Mouse (Mus musculus) intestine, embryonic 16.5 days (tissue): Measurements from ENCODE around the gene Zfp13. TPM values are rescaled to one million over a fixed set of nuclear protein-coding genes. Genes with fewer than 3 reads are reported as not detected.

Experiments used
- polyA plus RNA-seq: library from polyadenylated mRNA; unstranded; fragments of >200 nt; fragmentation: Nextera tagmentation; extraction: Ambion mirVana; gene quantifications from 2 replicates; pipeline ENCODE4 v1.2.1, GENCODE M21; 2015

Gene Zfp13
- polyA plus RNA-seq, 1 experiment from 2014 or later, result 8.8 TPM

Other genes starting within 250 kb of the Zfp13 start
- not detected in 2 replicates for gene Vmn2r116, start 214.9 kb downstream of the Zfp13 start, polyA plus RNA-seq
- not detected in 2 replicates for gene Vmn2r117, start 119.8 kb downstream of the Zfp13 start, polyA plus RNA-seq
- gene Zfp213, start 35.2 kb downstream of the Zfp13 start, polyA plus RNA-seq, result 16.0 and 16.8 TPM in 2 replicates
- 0.09 TPM in 1 of 2 replicates, not detected in the other for gene Zscan10, start 1.4 kb upstream of the Zfp13 start, polyA plus RNA-seq
- 0.64 and 0.70 TPM in 2 replicates for gene Mmp25, start 45.8 kb upstream of the Zfp13 start, polyA plus RNA-seq
- gene Bicdl2, start 61.0 kb upstream of the Zfp13 start, polyA plus RNA-seq, result 5.8 and 6.5 TPM in 2 replicates
- gene Hcfc1r1, start 74.1 kb upstream of the Zfp13 start, polyA plus RNA-seq, result 81.0 and 87.3 TPM in 2 replicates
- gene Thoc6, start 74.4 kb upstream of the Zfp13 start, polyA plus RNA-seq, result 42.4 and 46.1 TPM in 2 replicates
- gene Tnfrsf12a, start 78.0 kb upstream of the Zfp13 start, polyA plus RNA-seq, result 19.3 and 22.8 TPM in 2 replicates
- 18.9 and 23.3 TPM in 2 replicates for gene Cldn6, start 79.8 kb upstream of the Zfp13 start, polyA plus RNA-seq
- gene Cldn9, start 84.5 kb upstream of the Zfp13 start, polyA plus RNA-seq, result 1.8 and 1.9 TPM in 2 replicates
- gene 1520401A03Rik, start 123.3 kb upstream of the Zfp13 start, polyA plus RNA-seq, result not detected in 2 replicates
- gene Pkmyt1, start 126.8 kb upstream of the Zfp13 start, polyA plus RNA-seq, result 36.9 and 44.6 TPM in 2 replicates
- gene Paqr4, start 141.4 kb upstream of the Zfp13 start, polyA plus RNA-seq, result 23.5 and 25.3 TPM in 2 replicates
- 0.44 and 0.51 TPM in 2 replicates for gene Kremen2, start 146.3 kb upstream of the Zfp13 start, polyA plus RNA-seq
- 44.5 and 44.9 TPM in 2 replicates for gene Flywch1, start 172.1 kb upstream of the Zfp13 start, polyA plus RNA-seq
- 9.8 and 14.9 TPM in 2 replicates for gene Flywch2, start 186.6 kb upstream of the Zfp13 start, polyA plus RNA-seq
- gene Srrm2, start 191.0 kb upstream of the Zfp13 start, polyA plus RNA-seq, result 319 and 373 TPM in 2 replicates
- gene Elob, start 229.6 kb upstream of the Zfp13 start, polyA plus RNA-seq, result 836 and 930 TPM in 2 replicates
- gene Prss33, start 236.6 kb upstream of the Zfp13 start, polyA plus RNA-seq, result 0.17 TPM in 1 of 2 replicates, not detected in the other
- gene Prss32, start 244.4 kb upstream of the Zfp13 start, polyA plus RNA-seq, result 11.8 and 14.5 TPM in 2 replicates
- gene Prss41, start 244.7 kb upstream of the Zfp13 start, polyA plus RNA-seq, result 2.7 and 3.4 TPM in 2 replicates